Mouse (Mus musculus) liver, embryonic 16.5 days (tissue): ENCODE data around the gene Nrgn. TPM values are rescaled to one million over a fixed set of nuclear protein-coding genes. Genes with fewer than 3 reads are reported as not detected.
A peak's percentile ranks its signal among the peaks of the same experiment; 100 is the strongest.

Source experiments
- ATAC-seq: fragments of 200-750 bp; cut with Nextera tagmentation; 2 replicates; pipeline ENCODE4 v1.8.0; 2017; ENCODE audit warnings: low read depth, mild to moderate bottlenecking, moderate number of reproducible peaks, moderate library complexity
- H3K27ac ChIP-seq: fragments of 300-500 bp; sonication (generic); 2 replicates; pipeline ENCODE4 v1.5.1; 2014; ENCODE audit warnings: mild to moderate bottlenecking, low read length
- H3K27me3 ChIP-seq: fragments of 300-500 bp; sonication (generic); 2 replicates; pipeline ENCODE4 v1.6.1; 2014; ENCODE audit warnings: low read depth, low read length, mixed read lengths; ENCODE audit not compliant: control insufficient read depth, insufficient read depth
- H3K36me3 ChIP-seq: fragments of 300-500 bp; sonication (generic); 2 replicates; pipeline ENCODE4 v1.6.1; 2014; ENCODE audit warnings: mild to moderate bottlenecking; ENCODE audit not compliant: control insufficient read depth, insufficient read depth
- H3K4me1 ChIP-seq: fragments of 300-500 bp; sonication (generic); 2 replicates; pipeline ENCODE4 v1.6.1; 2014; ENCODE audit warnings: low read depth, low read length, mixed read lengths; ENCODE audit not compliant: control insufficient read depth
- H3K4me2 ChIP-seq: fragments of 300-500 bp; sonication (generic); 2 replicates; pipeline ENCODE4 v1.6.1; 2014; ENCODE audit warnings: low read depth, low read length, mixed read lengths
- H3K4me3 ChIP-seq: fragments of 300-500 bp; sonication (generic); 2 replicates; pipeline ENCODE4 v1.5.1; 2014; ENCODE audit warnings: low read depth, mild to moderate bottlenecking, low read length
- H3K9ac ChIP-seq: fragments of 300-500 bp; sonication (generic); 2 replicates; pipeline ENCODE4 v1.6.1; 2014; ENCODE audit warnings: low read depth, low read length
- H3K9me3 ChIP-seq: fragments of 300-500 bp; sonication (generic); replicated peaks from 2 replicates; pipeline ENCODE4 v1.6.1; 2016; ENCODE audit warnings: low read length; ENCODE audit not compliant: control insufficient read depth
- WGBS: fragments of 180-500 bp; shearing (Covaris S2); extraction: QIAGEN DNeasy Blood & Tissue Kit; methylation state at CpG from one replicate; pipeline ENCODE4 v1.1.7; 2014; ENCODE audit not compliant: insufficient replicate concordance; 5-methylcytosine and 5-hydroxymethylcytosine counted together
- polyA plus RNA-seq: library from polyadenylated mRNA; unstranded; fragments of >200 nt; fragmentation: Nextera tagmentation; extraction: Ambion mirVana; gene quantifications from 2 replicates; pipeline ENCODE4 v1.2.1, GENCODE M21; 2015

The Nrgn gene
- polyA plus RNA-seq, 1 experiment from 2014 or later: 6.3 TPM

DNA sequence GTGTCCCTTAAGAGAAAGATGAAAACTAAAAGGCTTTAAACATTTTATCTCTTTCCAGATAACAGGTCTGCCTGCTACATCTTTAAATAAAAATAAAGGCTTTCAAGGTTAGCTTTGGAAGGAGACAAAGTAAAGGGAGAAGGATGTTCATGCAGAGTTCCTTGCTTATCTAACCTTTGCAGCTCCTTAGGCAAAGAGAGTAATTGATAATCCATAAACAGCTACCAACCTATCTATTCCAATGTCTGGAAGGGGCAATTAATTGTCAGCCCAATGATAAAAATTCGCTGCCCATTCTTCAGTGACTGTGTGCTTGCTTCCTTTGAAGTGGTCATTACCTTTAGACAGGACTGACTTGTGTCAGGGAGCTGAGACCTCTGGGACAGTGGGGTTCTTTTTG, 11.1 kb upstream of the Nrgn start:
- Histone ChIP-seq H3K36me3 (no peaks in the 10 kb centered on the region), H3K27me3 (no peaks in the 10 kb centered on the region), H3K9me3 (no peaks in the 10 kb centered on the region), H3K27ac (no peak overlapping the region), H3K4me2 (no peak overlapping the region), H3K4me3 (no peak overlapping the region), H3K9ac (no peak overlapping the region), H3K4me1 (peaks cover 21% of the 10 kb centered on the region)
- WGBS: 6% methylated on average over 1 of the region's 1 CpGs
- ATAC-seq: no peak

DNA sequence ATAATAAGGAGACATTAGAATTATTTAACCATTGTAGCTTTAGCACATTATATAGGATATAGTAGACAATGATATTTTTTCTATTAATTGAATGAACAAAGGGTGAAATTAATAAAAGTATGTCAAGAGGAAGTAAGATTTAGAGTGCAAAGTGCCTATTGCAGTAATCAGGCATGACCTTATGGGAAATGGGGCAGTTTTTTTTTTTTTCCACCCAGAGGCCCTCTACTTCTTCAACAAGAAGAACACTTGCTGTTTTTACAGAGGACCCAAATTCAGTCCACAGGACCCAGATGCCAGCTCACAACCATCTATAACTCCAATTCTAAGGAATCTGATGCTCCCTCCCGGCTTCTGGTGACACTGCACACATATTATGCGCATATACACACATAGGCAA, 7.9 kb upstream of the Nrgn start:
- Histone ChIP-seq H3K4me1 (peaks cover 3% of the 10 kb centered on the region), H3K36me3 (no peaks in the 10 kb centered on the region), H3K27ac (no peak overlapping the region), H3K4me2 (no peak overlapping the region), H3K4me3 (no peak overlapping the region), H3K9me3 (no peaks in the 10 kb centered on the region), H3K27me3 (no peaks in the 10 kb centered on the region), H3K9ac (no peak overlapping the region)
- ATAC-seq: no peak
- WGBS: 84% methylated on average over 2 of the region's 2 CpGs

DNA sequence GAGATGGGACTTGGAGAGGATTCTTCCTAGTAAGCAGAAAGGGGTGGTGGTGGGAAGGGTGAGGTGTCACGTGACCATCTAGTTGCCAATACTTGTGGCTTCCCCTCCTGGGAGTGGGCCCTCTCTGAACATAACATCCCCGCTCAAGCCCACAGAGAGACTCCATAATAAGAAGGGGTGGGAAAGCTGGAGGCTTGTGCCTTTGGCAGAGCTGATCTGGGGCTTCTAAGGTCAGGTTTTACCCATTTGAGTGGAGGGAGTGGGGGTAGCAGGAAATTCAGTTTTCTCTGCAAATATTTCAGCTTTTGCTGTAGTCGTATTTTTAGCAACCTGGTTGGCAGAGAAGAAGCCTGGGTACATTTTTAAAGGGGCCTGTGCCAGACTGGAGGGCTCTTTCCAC, 3.7 kb upstream of the Nrgn start:
- WGBS: 45% methylated on average over 3 of the region's 3 CpGs
- peaks cover 17% of the 10 kb centered on the region for H3K4me1 ChIP-seq

DNA sequence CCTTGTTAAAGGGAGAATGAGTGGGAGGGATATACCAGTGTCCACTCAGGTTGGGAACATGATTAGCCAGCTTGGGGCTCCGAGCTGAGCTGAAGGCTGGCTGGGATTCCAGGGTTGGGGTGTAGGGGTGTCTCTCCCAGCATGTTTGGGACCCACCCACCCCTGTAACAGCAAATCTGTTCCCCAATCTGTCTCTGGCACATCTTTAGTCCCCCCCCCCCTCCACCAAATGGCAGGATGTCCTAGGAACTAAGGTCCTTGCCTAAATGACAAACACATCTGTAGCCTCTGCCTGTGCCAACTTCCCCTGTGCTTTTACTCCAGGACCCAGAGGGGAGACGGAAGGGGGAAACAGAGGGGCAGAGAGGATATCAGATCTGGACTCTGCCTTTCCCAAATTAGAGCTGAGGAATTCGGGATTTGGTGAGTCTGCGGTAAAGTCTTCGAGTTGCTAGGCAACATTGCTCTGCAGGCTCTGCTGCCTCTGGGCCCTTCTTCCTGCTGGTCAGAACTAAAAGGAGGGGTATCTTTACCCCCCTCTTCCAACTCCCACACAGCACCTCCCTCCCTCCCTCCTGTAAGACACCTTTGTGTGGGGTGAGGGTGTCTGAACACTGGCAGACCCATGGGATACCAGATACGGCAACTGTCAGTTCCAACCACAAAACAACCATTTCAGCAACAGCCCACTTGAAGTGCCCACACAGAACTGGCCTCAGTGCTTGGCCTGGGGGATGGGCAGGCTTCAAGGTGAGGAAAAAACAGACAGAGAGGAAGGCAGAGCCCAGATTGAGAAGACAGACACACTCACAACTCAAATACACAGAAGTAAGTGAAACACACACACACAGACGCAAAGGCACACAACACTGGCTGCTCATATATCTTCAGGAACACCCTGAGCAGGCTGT, 2.4 kb upstream of the Nrgn start, which contains the start of gene Siae:
Gene Siae (plus strand): TSS at position 861 of the 911 bp plus-strand sequence.
- Histone ChIP-seq H3K4me1 (peaks cover 17% of the 10 kb centered on the region), H3K36me3 (no peaks in the 10 kb centered on the region)
- WGBS: 34% methylated on average over 7 of the region's 7 CpGs

More for the DNA sequence above, 3.7 kb upstream of the Nrgn start:
- Histone ChIP-seq H3K4me2 (no peak overlapping the region), H3K27ac (no peak overlapping the region), H3K9ac (no peak overlapping the region), H3K4me3 (no peak overlapping the region), H3K27me3 (peaks cover 10% of the 10 kb centered on the region), H3K36me3 (no peaks in the 10 kb centered on the region), H3K9me3 (no peaks in the 10 kb centered on the region)
- ATAC-seq: no peak

DNA sequence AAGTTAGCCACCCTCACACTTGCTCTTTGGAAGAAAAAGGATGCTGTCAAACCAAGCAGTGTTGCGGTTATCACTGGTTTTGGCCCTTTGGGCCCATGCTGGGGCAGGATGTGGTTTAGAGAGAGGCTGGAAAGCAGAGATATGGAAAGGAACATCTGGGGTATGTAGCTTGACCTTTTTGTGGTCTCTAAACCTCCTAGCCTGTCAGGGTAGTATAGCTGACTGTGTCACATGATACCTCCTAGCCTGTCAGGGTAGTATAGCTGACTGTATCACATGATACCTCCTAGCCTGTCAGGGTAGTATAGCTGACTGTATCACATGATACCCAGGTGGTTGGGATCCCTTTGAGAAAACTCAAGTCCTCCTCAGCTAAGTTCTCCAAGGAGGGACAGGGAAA, 1.6 kb upstream of the Nrgn start:
- Histone ChIP-seq H3K36me3 (no peaks in the 10 kb centered on the region), H3K9ac (no peak overlapping the region), H3K4me1 (peaks cover 17% of the 10 kb centered on the region), H3K4me3 (no peak overlapping the region), H3K9me3 (no peaks in the 10 kb centered on the region), H3K27me3 (peaks cover 14% of the 10 kb centered on the region), H3K4me2 (no peak overlapping the region), H3K27ac (no peak overlapping the region)
- 11% methylated on average over 1 of the region's 1 CpGs for WGBS
- peak; percentile 67 for ATAC-seq

More for the DNA sequence above, 2.4 kb upstream of the Nrgn start, which contains the start of gene Siae:
- no peak for ATAC-seq
- Histone ChIP-seq H3K27ac (no peak within 1 kb of the TSS), H3K9me3 (no peaks in the 10 kb centered on the region), H3K4me3 (no peak within 1 kb of the TSS), H3K27me3 (peaks cover 14% of the 10 kb centered on the region), H3K9ac (no peak within 1 kb of the TSS), H3K4me2 (no peak within 1 kb of the TSS)

DNA sequence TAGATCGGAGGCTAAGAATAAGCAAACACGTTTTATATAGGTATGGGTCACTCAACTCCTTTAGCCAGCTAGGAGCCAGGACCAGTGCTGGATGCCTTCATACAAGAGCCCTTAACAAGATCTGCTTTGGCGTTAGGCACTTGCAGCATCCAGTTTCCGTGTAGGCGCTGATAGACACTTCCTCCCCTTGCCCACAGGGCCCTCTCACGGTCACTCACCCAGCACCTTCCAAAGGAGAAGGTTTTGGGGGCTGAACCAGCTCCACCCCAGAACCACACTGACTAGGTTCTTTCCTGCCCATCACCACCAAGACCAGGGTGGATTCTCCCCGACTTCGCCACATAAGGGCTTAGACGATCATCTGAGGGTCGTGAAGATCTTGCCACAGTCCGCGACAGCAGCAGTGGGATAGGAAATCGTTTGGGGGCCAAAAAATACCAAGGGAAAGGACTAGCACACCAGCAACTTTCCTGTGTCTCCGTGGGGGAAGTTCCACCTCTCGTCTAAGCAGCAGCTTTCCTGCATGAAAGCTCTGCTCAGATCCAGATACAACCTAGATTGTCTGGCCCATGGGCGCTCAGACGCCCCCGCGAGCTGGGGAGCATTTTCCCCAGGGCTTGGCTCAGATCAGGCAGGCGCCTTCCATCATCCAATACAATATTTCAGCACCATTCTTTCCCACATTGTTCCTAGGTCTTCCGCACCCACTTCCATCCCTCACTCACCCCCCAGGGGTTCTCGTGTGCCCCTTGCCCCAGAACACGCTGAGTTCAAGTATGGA, 763 bp downstream of the Nrgn start:
- Histone ChIP-seq H3K27me3 (peaks cover 14% of the 10 kb centered on the region), H3K4me2 (peak overlapping the region; percentile 82), H3K9me3 (no peaks in the 10 kb centered on the region), H3K4me1 (peaks cover 17% of the 10 kb centered on the region), H3K27ac (no peak overlapping the region), H3K36me3 (no peaks in the 10 kb centered on the region), H3K4me3 (peak overlapping the region; percentile 54), H3K9ac (peak overlapping the region; percentile 46)
- 2% methylated on average over 23 of the region's 23 CpGs for WGBS
- ATAC-seq: no peak

DNA sequence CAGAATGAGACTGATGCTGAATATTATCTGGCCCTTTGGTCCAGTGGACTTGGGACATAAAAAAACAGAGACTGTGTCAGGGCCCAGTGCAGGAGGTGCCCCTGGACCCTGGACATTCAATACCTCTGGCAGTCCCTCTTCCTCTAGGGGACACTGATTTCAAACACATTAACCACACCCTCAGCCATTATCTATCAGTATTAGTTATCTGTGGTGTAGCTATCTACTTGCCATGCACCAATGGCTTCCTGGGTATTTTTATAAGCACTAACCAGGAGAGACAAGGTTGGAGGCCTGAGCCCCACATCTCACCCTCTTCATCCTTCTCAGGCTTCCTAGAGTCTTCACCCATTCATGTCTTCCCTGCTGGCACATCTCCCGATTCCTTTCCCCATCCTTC, 2.3 kb downstream of the Nrgn start:
- no peaks in the 10 kb centered on the region for H3K36me3 ChIP-seq
- peaks cover 14% of the 10 kb centered on the region for H3K27me3 ChIP-seq
- H3K4me1 ChIP-seq: peaks cover 17% of the 10 kb centered on the region
- no peaks in the 10 kb centered on the region for H3K9me3 ChIP-seq
- no peak for ATAC-seq
- H3K4me3 ChIP-seq: no peak overlapping the region
- H3K9ac ChIP-seq: no peak overlapping the region
- 62% methylated on average over 1 of the region's 1 CpGs for WGBS
- H3K4me2 ChIP-seq: no peak overlapping the region
- H3K27ac ChIP-seq: no peak overlapping the region

DNA sequence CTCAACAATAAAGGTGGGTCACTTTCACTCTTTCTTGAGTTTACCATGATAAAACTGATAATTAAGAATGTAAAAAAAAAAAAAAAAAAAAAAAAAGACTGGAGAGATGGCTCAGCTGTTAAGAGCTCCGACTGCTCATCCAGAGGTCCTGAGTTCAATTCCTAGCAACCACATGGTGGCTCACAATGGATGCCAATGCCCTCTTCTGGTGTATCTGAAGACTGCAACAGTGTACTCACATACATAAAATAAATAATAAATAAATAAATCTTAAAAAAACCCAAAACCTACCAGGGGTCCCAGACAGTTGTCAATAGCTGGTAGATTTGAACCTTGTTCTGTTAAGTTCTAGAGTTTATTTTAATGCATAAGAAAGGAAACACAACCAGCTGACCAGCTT, 5.8 kb downstream of the Nrgn start:
- no peaks in the 10 kb centered on the region for H3K9me3 ChIP-seq
- no peak overlapping the region for H3K27ac ChIP-seq
- peaks cover 9% of the 10 kb centered on the region for H3K27me3 ChIP-seq
- 54% methylated on average over 1 of the region's 1 CpGs for WGBS
- H3K4me1 ChIP-seq: peaks cover 10% of the 10 kb centered on the region
- H3K4me3 ChIP-seq: no peak overlapping the region
- no peak overlapping the region for H3K4me2 ChIP-seq
- H3K36me3 ChIP-seq: no peaks in the 10 kb centered on the region
- H3K9ac ChIP-seq: no peak overlapping the region
- ATAC-seq: no peak
